ENCODE assay signal across 7 mouse cellular contexts in the genomic region with DNA sequence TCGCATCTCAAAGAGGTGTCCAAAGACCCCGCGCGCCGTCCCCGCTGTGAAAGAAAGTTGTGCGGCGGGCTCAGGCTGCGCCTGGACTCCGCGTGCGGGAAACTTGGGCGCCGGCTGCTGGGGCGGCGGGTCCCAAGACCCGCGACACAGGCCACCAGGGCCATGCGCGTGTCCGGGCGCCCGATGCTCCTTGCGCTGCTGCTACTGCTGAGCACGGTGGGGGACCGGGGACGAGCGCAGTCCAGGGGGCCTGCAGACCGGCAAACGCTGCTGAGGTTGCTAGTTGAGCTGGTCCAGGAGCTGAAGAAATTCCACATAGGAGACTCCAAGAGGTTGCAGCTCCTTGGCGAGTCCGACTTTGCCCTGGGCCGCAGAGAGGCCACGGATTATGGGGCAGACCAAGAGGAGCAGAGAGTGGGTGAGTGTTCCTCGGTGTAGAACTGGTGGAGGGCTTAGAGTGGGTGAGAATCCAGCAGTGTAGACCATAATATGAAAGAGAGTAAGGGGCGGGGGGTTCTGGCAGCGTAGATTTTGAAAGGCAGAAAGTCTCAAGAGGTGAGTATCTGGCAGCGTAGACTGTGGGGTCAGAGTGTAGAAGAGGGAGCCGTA. TPM values are rescaled to one million over a fixed set of nuclear protein-coding genes. Genes with fewer than 3 reads are reported as not detected.
DNase-seq lines count a peak whose midpoint lies in the region; ATAC-seq lines count a peak whose summit lies in the region.

No protein-coding gene starts in this region.

- H3K9me3 ChIP-seq in forebrain, embryonic 16.5 days (ENCODE audit: control insufficient read depth, low read length) = 0 out of 2 replicates have a peak, but pooled peaks cover 3% of the 10 kb centered on the region
- no peaks in the 10 kb centered on the region for H3K9me3 ChIP-seq in liver, embryonic 15.5 days (replicated peaks)

- H3K4me1 ChIP-seq in forebrain, embryonic 16.5 days (replicated peaks; ENCODE audit: control insufficient read depth, insufficient read depth, low read length) = peaks cover 12% of the 10 kb centered on the region
- peaks cover 24% of the 10 kb centered on the region for H3K4me1 ChIP-seq in liver, embryonic 15.5 days (replicated peaks)

- peak overlapping the region; percentile 54 for H3K9ac ChIP-seq in forebrain, embryonic 16.5 days (replicated peaks; ENCODE audit: low read depth, low read length)
- H3K9ac ChIP-seq in liver, embryonic 15.5 days = no peak overlapping the region

- H3K4me2 ChIP-seq in forebrain, embryonic 16.5 days (ENCODE audit: low read length) = peak overlapping the region; percentile 99
- peak overlapping the region; percentile 51 for H3K4me2 ChIP-seq in liver, embryonic 15.5 days

- peaks cover 43% of the 10 kb centered on the region for H3K27me3 ChIP-seq in forebrain, embryonic 16.5 days (replicated peaks; ENCODE audit: control insufficient read depth, insufficient read depth, low read length)
- peaks cover 74% of the 10 kb centered on the region for H3K27me3 ChIP-seq in liver, embryonic 15.5 days

- ATAC-seq in forebrain, embryonic 16.5 days = peak; percentile 55
- ATAC-seq in liver, embryonic 15.5 days (ENCODE audit: insufficient read depth) = no peak

- H3K4me3 ChIP-seq in forebrain, embryonic 16.5 days (replicated peaks; ENCODE audit: low read length) = peak overlapping the region; percentile 59
- H3K4me3 ChIP-seq in liver, embryonic 15.5 days (replicated peaks) = peak overlapping the region; percentile 26; the same call in 1 of the 2 replicates

- peak; percentile 6 for DNase-seq in ovary, postnatal 10 days (ENCODE audit: low spot score)
- no peak for DNase-seq in ovary, postnatal 14 days (ENCODE audit: low spot score)
- peak; percentile 7 for DNase-seq in yolk sac, embryonic 10.5 days (ENCODE audit: low spot score)
- DNase-seq in cerebellum, adult 18-20 months = no peak
- DNase-seq in spleen, adult 18-20 months = no peak

- no peak overlapping the region for H3K27ac ChIP-seq in forebrain, embryonic 16.5 days (ENCODE audit: low read length)
- H3K27ac ChIP-seq in liver, embryonic 15.5 days (replicated peaks) = no peak overlapping the region

- WGBS in forebrain, embryonic 16.5 days = 7% methylated on average over 36 of the region's 39 CpGs
- 9% methylated on average over 39 of the region's 39 CpGs for WGBS in liver, embryonic 15.5 days (ENCODE audit: insufficient replicate concordance)

- H3K36me3 ChIP-seq in forebrain, embryonic 16.5 days (ENCODE audit: control insufficient read depth, insufficient read depth) = no peaks in the 10 kb centered on the region
- no peaks in the 10 kb centered on the region for H3K36me3 ChIP-seq in liver, embryonic 15.5 days (replicated peaks)

RNA-seq across cellular contexts. Expression of a gene that starts 0.6 kb away (rescaled TPM):
- polyA plus RNA-seq in forebrain, embryonic 16.5 days (2015; fragmentation: Nextera tagmentation; extraction: Ambion mirVana) = 0.26 and 0.82 TPM in 2 replicates
- not detected in 2 replicates for polyA plus RNA-seq in liver, embryonic 15.5 days (2015; fragmentation: Nextera tagmentation; extraction: Ambion mirVana)

RNA-seq across cellular contexts. Expression of a gene that starts 26.7 kb away (rescaled TPM):
- polyA plus RNA-seq in forebrain, embryonic 16.5 days (2015; fragmentation: Nextera tagmentation; extraction: Ambion mirVana) = 122 and 124 TPM in 2 replicates
- polyA plus RNA-seq in liver, embryonic 15.5 days (2015; fragmentation: Nextera tagmentation; extraction: Ambion mirVana) = 235 and 287 TPM in 2 replicates

RNA-seq across cellular contexts. Expression of a gene that starts 26.7 kb away (rescaled TPM):
- 43.7 and 46.4 TPM in 2 replicates for polyA plus RNA-seq in forebrain, embryonic 16.5 days (2015; fragmentation: Nextera tagmentation; extraction: Ambion mirVana)
- polyA plus RNA-seq in liver, embryonic 15.5 days (2015; fragmentation: Nextera tagmentation; extraction: Ambion mirVana) = 37.4 and 40.8 TPM in 2 replicates

Comparison
In these comparisons a context has a peak if more than half of its experiments do, and no peak if none do; other contexts are left out.
1. DNase-seq: peak in ovary, postnatal 10 days (single experiment) and yolk sac, embryonic 10.5 days (single experiment); none in ovary, postnatal 14 days (single experiment), cerebellum, adult 18-20 months (0 of 2) and spleen, adult 18-20 months (0 of 2).